Mouse (Mus musculus) cerebellum, adult 18-20 months (tissue): Measurements from ENCODE around the gene Brd3os.

ENCODE experiments used
- DNase-seq, 2 experiments: peaks; one replicate each; pipeline ENCODE4 v3.0.0; 2021

Brd3os gene

DNA sequence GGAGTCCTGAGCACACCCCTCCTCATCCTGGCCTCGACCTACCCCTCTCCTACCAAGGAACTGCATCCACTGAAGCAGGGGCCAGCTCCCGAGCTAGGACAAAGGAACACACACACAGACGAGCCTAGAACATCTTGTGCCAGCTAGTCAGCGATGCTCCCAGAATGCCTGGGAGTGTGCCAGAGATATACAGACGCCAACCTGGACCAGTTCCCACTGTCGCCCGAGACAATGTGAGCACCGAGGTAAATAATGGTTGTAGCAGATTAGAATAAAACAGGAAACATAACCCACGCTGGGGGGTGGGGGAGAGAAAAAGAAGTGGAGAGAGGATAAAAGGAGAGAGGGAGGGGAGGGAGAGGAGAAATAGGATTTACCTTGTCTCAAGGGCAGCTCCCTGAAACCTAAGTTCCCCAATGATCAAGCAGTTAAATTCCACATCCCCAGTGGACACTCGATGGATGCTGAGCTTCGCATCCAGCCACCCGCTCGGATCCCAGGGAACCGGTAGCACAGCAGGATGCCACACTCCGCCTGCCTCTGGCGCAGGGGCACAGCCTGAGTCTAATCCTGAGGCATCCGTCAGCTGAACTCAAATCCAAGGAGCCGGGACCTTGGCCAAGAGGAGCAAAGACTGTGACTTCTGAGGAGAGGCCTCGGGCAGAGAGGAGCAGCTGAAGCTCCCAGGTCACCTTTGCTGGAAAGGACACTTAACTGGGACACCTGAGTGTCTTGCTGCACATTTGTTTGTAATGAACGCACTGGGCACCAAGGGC lies 20.6 kb upstream of the Brd3os start:
- peak; percentile 60 to 70 for DNase-seq

DNA sequence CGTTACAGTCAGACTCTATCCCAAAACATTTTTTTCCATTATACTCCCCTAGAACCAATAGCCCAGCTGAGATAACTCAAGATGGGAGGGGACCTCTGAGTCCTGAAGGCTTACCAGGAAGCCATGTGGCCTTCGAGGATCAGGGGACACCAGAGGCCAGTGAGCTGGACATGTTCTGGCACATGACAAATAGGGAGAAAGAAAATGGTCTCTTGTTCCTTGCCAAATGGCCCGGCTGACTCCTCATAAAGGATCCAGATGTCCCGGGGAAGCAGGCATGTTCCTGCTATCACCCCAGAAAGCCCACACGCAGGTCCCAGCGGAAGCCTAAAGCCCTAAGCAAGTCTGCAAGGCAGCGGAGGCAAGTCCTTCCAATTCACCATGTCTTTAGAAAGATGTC lies 18.5 kb upstream of the Brd3os start:
- no peak for DNase-seq

DNA sequence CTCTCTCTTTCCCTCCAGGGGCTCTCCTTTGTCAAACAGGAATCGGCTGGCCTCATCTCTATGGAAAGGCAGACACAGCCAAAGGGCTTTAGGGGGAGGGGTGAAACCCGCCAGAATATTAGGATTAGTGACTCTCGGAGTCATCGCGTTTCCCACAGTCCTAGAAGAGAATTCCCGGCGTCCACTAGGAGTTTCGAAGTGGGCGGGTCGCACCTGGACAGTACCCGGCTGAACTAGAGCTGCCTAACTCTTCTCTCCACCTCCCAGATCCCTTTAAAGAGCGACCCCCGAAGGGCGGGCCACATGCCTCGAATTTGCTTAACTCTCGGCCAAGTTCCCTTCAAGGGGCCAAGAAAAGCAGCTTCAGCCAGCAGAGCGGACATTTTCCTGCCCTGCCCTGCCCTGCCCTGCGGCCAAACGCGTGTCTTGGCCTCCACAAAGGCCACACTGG lies 16.9 kb upstream of the Brd3os start:
- DNase-seq: no peak

DNA sequence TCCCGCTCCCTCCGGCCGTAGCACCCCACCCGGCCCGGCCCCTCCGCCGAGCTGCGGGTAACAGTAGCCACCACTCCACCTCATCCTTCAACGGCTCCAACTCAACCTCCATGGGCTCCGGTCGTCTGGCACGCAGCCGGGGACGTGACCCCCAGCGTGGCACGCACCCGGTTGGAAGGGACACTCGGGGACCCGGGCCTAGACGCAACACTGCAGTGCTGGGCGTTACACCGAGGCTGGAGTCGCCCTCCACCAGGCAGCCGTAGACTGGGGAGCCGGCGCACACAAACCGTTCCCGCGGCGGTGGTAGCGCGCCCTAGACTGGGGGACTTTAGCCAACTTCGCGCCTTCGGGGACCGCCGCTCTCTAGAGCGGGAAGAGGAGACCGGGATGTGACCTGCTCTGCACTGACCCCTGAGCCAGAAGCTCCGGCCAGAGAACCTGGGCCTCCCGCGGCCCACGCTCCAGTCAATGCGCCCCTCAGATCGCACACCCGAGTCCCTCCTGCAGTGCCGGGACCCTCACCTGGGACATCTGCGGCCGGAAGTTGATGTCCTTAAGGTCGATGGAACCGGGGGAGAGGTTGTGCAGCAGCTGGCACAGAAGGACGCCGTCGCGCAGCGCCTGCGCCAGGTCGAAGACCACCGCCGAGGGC lies 16.2 kb upstream of the Brd3os start:
- DNase-seq: no peak

DNA sequence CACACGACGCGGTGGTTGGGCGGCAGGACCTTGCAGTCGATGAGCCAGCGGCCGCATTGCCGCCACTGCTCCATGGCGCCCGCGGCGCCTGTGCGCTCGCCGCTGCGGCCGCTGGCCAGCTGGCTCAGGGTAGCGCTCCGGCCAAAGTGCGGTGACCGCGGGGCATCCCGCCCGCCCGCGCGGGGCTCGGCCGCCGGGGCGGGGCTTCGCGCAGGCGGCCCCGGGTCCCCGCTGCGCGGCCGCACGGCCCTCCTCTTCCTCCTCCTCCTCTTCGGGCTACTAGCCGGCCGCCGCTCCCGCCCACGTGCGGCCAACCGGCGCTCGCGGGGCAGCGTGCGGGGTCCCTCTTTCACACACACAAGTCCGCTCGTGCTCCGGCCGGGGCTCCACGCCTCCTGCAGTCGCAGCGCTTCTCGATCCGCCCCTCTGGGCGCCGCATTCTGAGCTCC lies 15.7 kb upstream of the Brd3os start:
- DNase-seq: peak; percentile 26 to 59

DNA sequence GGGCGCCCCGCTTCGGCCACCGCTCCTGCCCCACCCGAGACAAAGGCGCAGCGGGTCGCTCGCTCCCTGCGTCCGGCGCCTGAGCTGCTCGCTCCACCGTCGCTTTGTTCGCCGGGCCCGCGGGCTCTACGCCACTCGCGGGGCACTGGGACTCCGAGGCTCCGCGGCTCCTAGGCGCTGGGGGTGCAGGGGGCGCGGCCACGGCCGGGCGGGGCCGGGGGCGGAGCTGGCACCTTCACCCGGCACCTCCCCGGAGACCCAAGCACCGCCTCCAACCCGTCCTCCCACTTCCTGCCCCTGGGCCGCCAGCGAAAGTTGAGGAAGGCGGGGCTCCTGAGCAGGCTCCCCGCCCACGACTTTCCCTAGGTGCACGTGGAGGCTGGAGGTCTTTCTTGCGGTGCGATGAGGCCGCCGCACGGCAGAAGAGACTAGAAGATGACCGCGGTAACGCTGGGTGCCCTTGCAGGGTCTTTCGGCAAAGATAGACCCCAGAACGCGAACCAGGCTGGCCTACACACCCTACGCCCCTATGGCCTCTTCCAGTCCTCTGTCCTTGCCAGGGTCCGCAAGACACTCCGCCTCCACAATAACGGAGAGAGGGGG lies 15.2 kb upstream of the Brd3os start, which contains the start of gene Vav2:
Vav2 (minus strand) TSS at position 179 of the 603 bp plus-strand sequence.
- DNase-seq: peak; percentile 70 to 72

DNA sequence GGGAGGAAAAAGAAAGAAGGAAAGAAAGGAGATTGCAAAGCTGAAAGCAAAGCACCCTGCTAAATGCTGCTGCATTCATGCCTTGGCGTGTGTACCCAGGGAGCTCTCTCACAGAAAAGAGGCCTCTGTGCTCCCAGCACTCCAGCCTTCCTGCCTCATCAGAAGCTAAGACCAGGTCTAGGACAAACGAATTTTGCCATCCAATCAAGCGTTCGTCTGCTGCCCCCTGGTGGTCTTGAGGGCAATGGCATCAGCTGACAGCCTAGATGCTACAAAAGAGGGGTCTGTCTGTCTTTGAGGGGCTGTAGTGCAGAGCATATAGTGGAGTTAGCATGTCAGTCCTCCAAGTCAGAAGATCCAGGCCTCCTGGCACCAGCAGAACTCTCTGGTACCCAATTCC lies 14.1 kb upstream of the Brd3os start:
- DNase-seq: peak; percentile 79 to 86

DNA sequence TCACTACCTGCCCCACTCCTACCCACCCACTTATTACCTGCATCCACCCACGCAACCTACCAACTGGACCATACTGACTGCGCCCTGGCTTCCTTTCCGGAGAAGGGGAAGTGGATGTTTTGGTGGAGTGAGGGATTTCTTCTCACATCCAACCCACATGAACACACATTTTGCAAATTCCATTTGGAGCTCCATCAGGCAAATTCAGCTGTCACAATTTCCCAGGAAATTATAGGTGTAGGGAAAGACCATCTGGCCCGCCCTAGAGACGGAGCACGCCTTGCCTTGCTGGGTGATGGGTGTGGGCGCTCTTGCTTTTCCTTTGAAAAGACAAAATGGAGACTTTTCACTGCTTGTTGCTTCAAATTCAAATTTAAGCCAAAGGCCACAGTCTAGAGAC lies 11.5 kb upstream of the Brd3os start:
- DNase-seq: no peak

DNA sequence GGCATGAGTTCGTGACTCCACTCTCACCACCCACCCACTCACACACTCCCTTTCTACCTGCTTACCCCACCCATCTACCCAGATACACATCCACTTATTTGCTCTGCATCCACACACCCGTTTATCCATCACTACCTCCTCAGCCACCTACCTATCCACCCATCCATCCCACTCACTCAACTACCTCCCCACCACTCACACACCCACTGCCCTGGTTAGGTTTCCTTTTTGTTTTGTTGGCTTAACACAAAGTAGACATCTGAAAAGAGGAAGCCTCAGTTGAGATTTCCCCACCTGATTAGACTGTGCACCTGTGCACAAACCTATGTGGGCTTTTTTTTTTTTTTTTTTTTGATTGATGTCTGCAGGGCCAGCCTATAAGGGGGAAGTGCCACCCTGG lies 9.5 kb upstream of the Brd3os start:
- no peak for DNase-seq

DNA sequence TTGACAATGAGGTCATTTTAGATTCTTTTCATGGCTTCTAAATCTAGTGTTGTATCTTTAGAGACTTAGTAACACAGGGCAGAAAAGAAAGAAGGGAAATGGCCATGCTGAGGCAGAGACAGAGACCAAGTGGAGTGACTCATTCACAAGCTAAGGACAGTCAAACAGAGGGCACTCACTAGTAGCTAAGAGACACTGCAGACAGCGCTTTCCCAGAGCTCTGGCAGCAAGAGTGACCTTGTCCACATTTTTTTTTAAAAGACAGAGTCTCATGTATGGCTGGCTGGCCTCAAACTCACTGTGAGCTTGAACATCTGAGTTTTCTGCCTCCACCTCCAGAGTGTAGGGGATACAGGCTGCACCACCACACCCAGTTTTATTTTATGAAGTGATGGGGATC lies 4.2 kb upstream of the Brd3os start:
- no peak for DNase-seq

DNA sequence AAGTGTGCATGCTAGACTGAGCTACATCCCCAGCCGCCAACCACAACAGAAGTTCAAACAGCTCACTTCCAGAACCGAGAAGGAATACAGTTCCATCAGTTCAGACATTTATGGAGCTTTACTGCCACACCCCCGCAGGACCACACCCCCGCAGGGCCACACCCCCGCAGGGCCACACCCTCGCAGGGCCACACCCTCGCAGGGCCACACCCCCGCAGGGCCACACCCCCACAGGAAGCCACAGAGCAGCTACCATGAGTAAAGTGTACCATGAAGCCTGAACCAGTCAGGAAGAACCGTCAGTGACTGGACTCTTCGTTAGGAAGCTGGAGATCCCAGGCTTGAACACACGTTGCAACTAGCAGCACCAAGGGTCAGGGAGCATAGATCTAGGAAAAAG lies 3.8 kb upstream of the Brd3os start:
- no peak for DNase-seq

DNA sequence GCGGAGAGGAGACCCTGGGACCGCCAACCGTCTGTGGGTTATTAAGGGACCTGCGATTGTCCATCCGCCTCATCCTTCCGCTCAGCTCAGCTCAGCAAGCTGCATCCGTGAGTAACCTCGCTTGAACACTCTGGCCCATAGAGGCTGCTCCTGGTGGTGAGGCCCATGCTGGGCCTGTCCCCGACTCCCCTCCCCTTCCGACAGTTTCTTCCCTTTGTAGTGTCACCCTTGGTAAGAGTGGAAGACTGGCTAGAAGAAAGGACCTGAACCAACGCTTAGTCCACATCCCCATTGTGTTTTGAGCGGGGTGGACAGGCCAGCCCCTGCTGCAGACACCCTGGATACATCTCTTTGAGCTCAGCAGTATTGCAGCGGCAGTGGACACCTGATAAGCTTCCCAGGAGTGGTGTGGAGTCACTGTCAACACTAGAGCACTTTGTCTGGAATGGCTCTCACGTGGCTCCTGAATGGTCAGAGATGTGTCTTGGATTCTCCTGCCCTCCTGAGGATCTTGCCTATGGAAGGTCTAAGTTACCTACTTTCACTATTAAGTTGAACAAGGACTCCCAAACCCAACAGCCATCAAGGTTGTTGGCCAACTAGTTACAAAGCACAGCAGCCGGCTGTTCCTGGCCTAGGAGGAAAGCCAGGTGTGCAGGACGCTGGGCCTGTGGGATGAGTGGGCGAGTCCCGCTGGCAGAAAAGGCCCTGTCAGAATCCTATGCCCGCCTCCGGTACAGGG lies 755 bp downstream of the Brd3os start:
- peak in 1 of 2 experiments; percentile 27 for DNase-seq

DNA sequence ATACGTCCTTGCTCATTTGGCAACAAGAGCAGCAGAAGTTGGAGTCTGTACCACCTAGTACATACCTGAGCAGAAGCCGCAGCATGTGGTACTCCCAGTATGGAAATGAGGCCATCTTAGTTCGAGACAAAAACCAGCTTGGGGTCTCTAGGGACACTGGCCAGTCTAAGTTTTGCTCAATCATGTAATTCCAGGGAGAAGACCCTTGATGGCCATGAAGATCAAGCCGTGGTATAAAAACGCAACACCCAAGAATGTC lies 1.3 kb downstream of the Brd3os start:
- no peak for DNase-seq

DNA sequence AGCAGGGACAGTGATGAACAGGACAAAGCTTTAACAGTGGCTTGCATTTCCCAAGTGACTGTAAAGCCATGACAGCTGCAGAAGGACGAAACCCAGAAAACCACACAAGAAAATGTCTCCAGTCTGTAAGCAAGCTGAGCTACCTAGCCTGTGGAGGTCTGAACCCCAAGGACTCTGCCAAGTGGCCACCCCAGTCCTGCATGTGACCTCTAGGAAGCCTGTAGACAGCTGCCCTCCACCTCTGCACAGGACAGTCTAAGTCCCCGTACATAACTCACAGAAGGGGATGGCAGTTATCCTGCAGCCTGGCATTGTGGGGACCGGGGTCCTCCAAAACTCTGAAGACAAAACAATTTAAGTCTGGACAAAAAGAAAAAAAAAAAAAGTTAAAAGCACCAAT lies 3.8 kb downstream of the Brd3os start:
- no peak for DNase-seq

DNA sequence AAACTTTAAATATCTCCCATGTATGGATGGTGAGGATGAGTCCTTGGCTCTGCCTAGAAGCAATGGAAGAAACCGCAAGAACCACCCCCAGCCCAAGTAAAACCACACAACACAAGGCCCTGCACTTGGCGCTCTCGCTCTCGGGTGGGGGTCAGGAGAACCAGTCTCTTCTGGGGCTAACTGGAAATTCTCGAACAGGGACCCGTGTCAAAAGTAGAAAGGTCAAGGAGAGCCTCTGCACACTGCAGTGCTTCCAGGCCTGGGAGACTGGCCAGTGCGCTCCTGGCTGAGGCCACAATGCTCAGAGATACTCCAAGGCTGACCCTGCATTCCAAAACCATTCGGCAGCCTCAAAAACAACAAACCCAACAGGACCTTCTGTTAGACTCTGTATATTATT lies 4.7 kb downstream of the Brd3os start:
- DNase-seq: no peak

DNA sequence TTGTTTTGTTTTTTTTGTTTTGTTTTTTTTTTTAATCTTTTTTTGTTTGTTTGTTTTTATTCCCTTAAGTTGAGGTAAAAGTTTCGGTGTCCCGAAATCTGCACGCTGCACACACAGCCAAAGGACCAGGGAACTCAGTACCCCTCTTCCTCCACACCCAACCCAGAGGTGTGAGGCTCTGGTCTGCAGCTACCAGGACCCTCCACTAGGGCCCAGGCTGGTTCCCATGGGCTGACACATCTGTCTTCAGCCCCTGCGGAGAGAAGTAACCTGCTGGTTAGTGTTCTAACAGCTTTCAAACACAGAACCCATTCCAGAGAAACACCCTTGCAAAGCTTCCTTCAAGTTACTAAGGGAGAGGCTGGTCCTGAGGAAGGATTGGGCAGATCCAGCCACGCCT lies 5.7 kb downstream of the Brd3os start:
- DNase-seq: no peak

DNA sequence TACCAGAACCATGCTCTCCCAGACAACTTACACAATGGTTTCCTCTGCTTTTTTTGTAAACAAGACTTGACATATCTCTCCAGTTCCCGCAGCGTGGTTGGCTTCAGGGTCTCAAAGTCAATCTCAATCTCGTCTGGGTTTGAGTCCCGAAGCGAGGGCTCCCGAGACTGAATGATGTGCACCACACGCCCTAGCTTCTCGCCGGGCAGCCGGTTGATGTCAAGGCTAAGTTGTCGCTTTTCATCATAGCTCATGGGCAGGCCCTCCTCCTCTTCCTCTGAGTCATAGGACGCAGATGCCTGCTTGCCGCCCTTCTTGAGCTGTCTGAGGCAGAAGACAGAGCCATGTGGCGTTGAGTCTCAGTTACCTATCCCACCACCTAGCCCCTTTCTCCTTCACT lies 8.1 kb downstream of the Brd3os start:
- DNase-seq: no peak

DNA sequence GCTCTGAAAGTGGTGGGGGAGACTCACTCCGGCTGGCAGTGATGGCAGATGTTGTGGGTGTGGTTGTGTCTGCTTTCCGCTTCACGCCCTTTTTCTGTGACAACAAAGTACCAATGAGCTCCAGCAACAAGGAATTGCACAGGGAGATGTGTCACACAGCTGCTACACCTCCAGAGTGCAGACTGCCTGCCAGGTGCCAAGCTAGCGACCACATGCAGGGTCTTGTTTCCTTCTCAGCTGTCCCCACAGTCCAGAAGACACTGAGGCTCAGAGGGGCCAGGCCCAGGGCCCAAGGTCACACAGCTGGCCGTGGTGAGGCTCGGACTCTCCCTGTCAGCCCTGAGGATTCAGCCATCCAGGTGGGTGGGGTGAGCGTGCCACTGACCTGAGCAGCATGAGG lies 17.6 kb downstream of the Brd3os start:
- DNase-seq: no peak

DNA sequence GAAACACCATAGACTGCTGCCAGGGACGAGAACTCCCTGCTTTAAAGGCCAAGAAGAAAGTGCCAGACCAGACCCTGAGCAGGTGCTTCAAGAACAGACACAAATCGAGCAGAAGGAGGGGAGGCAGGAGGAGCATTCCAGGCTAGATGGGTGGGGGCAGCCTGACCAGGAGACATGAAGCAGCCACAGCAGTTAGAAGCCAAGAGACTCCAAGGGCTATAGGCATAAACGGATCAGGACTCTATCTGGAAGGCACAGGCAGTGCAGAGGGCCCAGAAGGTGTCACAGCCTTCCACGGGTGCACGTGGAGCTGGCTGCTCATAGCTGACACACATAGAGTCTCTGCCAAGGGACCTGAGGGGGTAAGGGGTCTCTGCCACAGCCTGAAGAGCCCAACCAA lies 18.0 kb downstream of the Brd3os start:
- DNase-seq: no peak

DNA sequence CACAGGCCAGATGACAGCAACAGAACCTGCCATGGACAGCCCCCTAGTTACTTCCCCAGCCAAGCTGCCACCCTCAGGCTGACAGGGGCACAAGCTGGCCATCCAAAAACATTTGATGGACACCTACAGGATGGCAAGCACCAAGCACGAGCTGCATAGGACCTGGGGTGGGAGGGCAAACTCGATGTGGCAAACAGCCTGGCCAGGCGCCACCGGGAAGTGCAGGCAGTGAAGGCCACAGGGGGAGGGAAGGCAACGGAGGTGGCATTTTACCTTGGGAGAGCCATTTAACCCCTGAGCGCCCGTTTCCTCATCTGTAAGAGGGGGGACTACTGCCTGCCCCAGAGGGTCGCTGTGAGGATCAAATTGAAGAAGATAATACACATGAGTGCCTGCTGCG lies 18.5 kb downstream of the Brd3os start:
- DNase-seq: no peak

DNA sequence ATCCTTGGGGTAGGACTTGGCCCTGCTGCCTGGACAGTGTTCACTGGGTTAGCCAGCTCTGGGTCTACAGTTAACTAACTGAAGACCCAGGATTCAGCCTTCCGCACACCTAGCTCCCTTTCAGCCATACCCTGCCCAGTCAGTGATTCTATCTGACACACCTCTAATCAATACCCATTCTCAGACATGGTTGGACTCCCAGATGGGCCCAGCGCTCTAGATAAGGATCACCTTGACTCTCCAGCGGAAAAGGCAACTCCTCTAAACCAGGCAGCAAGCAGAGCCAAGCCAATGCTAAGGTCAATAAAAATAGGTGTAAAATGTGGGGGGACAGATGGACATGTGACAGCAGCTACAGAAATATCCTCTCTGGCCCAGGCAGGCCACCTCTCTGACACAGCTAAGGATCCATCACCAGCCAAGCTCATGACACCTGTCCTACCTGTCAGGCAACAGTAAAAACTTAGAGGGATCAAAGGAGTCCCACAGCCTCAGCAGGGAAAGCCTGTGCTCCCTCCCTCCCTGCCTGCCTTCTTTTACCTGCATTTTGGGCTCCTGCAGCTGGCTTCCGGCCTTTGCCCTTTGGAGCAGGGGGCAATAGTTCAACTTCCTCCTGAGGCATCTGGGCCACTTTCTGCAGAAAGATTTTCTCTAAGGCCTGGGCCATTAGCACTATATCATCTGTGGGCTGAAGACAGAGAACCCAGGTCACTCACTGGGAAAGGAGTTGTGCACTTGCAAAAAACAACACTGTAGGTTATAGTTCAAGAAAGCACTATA lies 19.9 kb downstream of the Brd3os start:
- DNase-seq: no peak

DNA sequence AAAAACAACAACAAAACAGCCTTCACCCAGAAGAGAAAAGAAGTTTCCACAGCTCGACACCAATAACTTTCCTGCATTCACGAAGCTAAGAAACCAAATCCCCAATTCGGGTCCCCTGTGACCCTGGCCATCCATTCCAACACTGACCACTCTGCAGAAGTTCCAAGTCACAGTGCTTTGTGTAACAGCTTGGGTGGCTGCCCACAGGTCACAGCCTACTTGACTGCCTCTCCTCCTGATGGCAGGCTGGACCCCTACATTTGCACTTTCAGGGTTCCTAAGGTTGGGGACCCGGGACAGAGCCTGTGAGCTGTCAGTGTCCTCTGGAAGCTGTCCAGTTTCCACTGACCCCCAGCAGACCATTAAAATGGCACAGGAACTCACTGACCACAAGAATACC lies 20.8 kb downstream of the Brd3os start:
- DNase-seq: no peak
